ENCODE assay signal across 19 mouse cellular contexts in genomic region chr12:15011091-15011490, GRCm38 (mm10).
"Had no signal": no experiment of that assay in that cellular context is flagged by ENCODE, and none has a peak within 500 bp of the region (broad histone marks: within the 10 kb centered on the region; RNA-seq: fewer than 3 reads in every experiment).

No protein-coding gene starts in this region.

- H3K27me3 ChIP-seq: liver, embryonic 15.5 days; midbrain, embryonic 13.5 days; neural tube, embryonic 13.5 days; neural tube, embryonic 15.5 days; stomach, embryonic 15.5 days had no signal

- H3K36me3 ChIP-seq: liver, embryonic 15.5 days; midbrain, embryonic 13.5 days; neural tube, embryonic 13.5 days; neural tube, embryonic 15.5 days; stomach, embryonic 15.5 days had no signal

- H3K4me1 ChIP-seq: liver, embryonic 15.5 days; midbrain, embryonic 13.5 days; neural tube, embryonic 13.5 days; neural tube, embryonic 15.5 days; stomach, embryonic 15.5 days had no signal

- H3K27ac ChIP-seq: liver, embryonic 15.5 days; midbrain, embryonic 13.5 days; neural tube, embryonic 13.5 days; neural tube, embryonic 15.5 days; stomach, embryonic 15.5 days; stomach, postnatal 0 days had no signal

- DNase-seq: liver, postnatal 0 days; lung, embryonic 14.5 days; lung, postnatal 10 days; lung, postnatal 4 days; retina, postnatal 1 day; right cerebral cortex, adult 18-20 months; right cerebral cortex, postnatal 14 days; thymus, adult 2 months; thymus, postnatal 25 days; thymus, postnatal 4 days had no signal

- H3K9me3 ChIP-seq: liver, embryonic 15.5 days; midbrain, embryonic 13.5 days; neural tube, embryonic 13.5 days; neural tube, embryonic 15.5 days; stomach, embryonic 15.5 days had no signal

- H3K4me3 ChIP-seq: liver, embryonic 15.5 days; midbrain, embryonic 13.5 days; myocyte; neural tube, embryonic 13.5 days; neural tube, embryonic 15.5 days; stomach, embryonic 15.5 days had no signal

- ATAC-seq: liver, postnatal 0 days; midbrain, embryonic 13.5 days; midbrain, embryonic 16.5 days had no signal

- H3K9ac ChIP-seq: liver, embryonic 15.5 days; liver, postnatal 0 days; lung, embryonic 14.5 days; midbrain, embryonic 13.5 days; neural tube, embryonic 13.5 days; neural tube, embryonic 15.5 days; stomach, embryonic 15.5 days had no signal

- H3K4me2 ChIP-seq: liver, embryonic 15.5 days; lung, embryonic 14.5 days; midbrain, embryonic 11.5 days; midbrain, embryonic 13.5 days; neural tube, embryonic 13.5 days; neural tube, embryonic 15.5 days; stomach, embryonic 15.5 days had no signal
